Mouse (Mus musculus) neutrophil, adult 5-6 weeks (primary cell): ENCODE results near the gene Hspa1b. TPM values are rescaled to one million over a fixed set of nuclear protein-coding genes. Genes with fewer than 3 reads are reported as not detected.
A peak's percentile ranks its signal among the peaks of the same experiment; 100 is the strongest.
"Not testable (repeated sequence)": the region's sequence is repeated elsewhere in the genome, so short reads cannot be mapped to it uniquely, and the experiment has no call there.

Experiments used
- ATAC-seq: fragments of 151-379, 151-347 bp; 2 replicates; pipeline ENCODE4 v1.8.0; 2017; ENCODE audit warnings: mild to moderate bottlenecking, moderate TSS enrichment; ENCODE audit not compliant: insufficient number of reproducible peaks, poor library complexity, low FRiP score, severe bottlenecking; ENCODE audit errors: extremely low read depth
- total RNA-seq: library from RNA; stranded (forward); fragments of 200-1000 nt; gene quantifications from 2 replicates; pipeline ENCODE4 v1.2.3, GENCODE M21; 2017

The Hspa1b gene
- total RNA-seq, 1 experiment from 2014 or later, result 5.9 TPM

DNA sequence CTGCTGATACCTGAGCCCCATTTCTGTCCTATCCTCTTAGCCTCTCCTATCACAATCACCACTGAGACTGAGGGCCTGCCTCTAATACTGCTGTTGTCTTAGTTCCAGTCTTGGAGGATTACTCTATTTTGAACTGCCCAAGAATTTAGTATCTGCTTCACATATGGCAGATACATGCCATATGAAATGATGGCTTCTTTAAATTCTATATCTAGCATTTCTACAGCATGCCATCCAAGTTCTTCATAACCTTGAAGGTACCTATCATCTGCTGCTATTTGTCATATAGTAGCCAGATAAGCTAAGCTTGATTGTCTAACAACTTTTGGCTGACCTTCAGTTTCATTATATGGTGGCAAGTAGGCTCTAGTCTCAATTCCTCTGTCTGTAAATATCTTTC, 35.7 kb upstream of the Hspa1b start:
- no peak for ATAC-seq

DNA sequence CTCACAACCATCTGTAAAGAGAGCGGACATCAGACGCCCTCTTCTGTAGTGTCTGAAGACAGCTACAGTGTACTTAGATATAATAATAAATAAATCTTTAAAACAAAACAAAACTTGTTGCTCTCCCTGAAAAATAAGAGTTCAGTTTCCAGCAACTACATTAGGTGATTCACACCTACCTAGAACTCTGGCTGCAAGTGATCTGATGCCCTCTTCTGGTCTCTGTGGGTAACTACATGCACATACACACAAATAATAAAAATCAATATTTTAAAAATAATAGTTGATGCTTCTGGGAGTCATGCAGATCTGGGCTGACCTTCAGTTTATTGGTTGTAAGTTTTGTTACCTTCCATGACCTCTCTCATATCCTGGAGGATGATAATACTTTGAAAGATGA, 25.2 kb upstream of the Hspa1b start:
- ATAC-seq, result peak; percentile 61

DNA sequence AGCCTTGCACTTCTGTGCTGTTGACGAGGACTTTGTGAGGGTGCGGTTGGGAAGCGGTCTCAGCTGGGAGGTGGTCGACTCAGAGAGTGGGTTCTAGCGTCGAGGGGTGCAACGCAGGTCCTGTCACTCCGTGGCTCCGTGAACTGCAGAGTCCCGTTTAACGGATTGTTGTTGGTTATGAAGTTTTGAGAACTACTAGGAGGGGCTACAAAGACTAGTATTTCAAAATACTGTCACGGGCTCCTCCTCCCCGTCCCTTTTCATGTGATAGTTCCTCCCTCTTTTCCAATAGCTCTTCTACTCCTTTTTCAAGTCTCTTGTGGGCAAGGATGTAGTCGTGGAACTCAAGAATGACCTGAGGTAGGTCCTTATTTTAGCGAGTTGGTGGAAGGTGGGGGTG, 23.3 kb upstream of the Hspa1b start:
- no peak for ATAC-seq

DNA sequence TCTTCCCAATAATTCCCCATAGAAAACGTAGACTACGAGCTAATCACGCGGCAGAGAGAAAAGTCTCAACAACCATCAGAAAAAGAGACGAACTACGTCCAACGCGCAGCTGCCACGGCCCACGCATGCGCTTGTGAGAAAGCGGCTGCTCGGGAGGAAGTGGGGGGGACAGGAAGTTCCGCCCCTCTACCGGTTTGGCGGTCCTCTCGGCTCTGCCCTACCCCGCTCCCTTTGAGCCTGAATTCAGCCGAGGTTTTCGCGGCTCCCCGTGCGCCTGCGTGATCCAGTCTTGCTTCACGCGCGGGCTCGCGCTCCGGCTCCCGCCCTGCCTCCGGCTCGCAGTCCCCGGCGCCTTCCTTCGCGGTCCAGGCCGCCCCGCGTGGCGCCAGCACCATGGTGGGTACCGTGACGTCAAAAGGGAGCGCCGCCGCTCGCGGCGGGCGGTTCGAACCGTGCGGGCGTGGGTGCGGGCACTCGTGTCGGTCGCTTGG, 22.7 kb upstream of the Hspa1b start, which contains the start of gene Lsm2:
Gene Lsm2 (plus strand): TSS at position 173 of the 491 bp plus-strand sequence.
- ATAC-seq, result peak; percentile 84

DNA sequence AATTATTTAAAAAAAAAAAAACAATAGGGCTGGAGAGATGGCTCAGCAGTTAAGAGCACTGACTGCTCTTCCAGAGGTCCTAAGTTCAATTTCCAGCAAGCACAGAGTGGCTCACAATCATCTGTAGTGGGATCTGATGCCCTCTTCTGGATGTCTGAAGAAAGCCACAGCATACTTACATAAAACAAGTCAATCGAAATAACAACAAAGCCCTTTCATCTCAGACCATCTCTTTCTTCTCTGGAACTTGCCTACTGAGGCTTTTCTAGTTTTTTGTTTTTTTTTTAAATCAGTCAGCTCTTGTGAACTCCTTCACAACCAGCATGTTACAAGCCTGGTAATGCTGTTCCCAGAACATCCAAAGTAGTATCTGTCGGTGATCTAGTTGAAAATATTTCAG, 21.6 kb upstream of the Hspa1b start:
- ATAC-seq, result no peak

DNA sequence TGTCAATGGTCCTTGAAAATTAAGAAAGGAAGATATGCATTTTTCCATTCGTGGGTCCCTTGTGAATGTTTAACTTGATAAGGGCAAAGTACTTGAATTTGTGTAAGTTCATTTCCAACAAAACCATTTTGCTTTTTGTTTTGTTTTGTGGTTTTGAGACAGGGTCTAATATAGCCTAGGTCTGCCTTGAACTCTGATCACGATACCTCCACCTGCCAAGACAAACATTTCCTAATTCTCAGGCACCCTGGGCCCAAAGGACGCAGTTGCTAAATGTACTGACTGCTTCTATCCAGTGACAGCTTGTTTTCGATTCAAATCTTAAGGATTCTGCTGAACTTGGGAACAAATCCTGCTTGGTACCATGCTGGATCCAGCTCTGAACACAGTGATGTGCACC, 20.6 kb upstream of the Hspa1b start:
- no peak for ATAC-seq

DNA sequence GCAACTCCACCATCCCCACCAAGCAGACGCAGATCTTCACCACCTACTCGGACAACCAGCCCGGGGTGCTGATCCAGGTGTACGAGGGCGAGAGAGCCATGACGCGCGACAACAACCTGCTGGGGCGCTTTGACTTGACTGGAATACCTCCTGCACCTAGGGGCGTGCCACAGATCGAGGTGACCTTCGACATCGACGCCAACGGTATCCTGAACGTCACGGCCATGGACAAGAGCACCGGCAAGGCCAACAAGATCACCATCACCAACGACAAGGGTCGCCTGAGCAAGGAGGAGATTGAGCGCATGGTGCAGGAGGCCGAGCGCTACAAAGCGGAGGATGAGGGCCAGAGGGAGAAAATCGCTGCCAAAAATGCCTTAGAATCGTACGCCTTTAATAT, 19.2 kb upstream of the Hspa1b start:
- ATAC-seq, result no peak

DNA sequence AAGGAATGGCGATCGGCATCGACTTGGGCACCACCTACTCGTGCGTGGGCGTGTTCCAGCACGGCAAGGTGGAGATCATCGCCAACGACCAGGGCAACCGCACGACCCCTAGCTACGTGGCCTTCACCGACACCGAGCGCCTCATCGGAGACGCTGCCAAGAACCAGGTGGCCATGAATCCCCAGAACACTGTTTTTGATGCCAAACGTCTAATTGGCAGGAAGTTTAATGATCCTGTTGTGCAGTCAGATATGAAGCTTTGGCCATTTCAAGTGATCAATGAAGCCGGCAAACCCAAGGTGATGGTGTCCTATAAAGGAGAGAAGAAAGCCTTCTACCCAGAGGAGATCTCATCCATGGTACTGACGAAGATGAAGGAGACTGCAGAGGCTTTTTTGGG, 18.0 kb upstream of the Hspa1b start:
- ATAC-seq, result no peak

DNA sequence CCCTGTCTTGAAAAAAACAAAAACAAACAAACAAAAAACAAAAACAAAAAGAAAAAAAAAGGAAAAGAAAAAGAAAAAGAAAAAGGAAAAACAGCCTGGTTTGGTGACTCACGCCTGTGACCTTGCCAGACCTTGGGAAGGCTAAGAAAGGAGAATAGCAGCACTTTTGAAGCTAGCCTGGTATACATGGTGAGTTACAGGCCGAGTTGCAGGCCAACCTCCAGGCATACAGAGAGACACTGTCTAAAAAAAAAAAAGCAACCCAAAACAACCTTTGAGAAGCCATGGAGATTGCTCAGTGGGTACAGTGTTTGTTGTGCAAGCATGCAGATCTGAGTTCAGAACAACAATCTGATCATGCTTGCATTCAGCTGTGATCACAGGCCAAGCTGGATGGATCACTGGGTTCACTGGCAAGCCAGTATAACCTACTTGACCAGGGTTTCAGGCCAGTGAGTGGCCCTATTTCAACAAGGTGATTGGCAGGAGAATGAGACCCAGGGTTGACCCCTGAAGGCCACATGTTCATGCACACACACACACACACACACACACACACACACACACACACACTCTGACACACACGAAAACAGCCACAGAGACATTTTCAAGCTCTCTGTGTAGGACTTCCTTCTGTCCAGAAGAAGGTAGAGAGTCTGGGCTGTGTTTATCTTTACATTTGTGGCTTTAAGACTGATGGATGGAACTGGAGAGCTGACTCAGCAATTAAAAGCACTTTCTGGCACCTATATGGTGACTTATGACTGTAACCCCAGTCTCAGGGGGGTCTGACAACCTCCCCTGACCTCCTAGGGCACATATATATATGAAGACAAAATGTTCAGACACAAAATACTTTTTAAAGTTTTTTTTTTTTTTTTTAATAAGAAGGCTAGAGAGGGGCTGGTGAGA, 16.8 kb upstream of the Hspa1b start:
- ATAC-seq, result no peak

DNA sequence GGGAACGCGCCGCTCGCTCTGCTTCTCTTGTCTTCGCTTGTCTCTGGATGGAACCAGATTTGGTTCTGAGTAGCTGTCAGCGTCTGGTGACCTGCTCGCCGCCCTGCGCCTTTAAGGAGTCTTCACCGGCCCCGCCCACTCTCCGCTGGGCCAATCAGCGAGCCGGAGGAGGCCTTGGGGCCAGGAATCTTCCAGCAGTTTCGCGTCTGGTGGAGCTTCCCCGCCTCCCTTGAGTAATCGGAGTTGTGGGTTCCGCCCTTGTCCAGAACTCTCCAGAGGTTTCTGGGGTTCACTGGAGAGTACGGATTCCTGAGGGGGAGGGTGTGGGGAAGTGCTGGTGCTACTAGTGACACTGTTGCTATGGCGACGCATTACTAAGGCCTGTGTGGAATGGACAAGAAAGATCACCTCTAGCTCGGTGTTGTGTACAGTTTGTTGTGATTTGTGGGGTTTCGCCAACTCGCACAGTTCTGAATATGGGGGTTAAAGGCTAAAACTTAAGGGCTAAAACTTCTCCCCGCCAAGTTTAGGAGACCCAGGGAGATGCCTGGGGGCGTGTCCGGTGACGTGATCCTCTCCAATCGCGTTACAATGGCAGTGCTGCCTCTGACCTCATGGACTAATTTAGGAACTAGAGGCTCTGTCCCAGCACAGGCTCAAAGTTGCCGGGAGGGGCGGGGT, 13.2 kb upstream of the Hspa1b start, which contains the start of the genes Hspa1a and Hspa1l:
Gene Hspa1a (minus strand): TSS at position 88 of the 681 bp plus-strand sequence.
Gene Hspa1l (plus strand): TSS at position 635 of the 681 bp plus-strand sequence.
- peak; percentile 86 for ATAC-seq

DNA sequence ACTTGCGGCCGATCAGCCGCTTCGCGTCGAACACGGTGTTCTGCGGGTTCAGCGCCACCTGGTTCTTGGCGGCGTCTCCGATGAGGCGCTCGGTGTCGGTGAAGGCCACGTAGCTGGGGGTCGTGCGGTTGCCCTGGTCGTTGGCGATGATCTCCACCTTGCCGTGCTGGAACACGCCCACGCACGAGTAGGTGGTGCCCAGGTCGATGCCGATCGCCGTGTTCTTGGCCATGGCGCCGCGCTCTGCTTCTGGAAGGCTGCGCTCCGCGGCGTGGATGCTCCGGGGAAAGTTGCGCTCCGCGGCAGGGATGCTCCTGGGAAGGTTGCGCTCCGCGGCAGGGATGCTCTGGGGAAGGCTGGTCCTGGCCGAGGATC, 12.6 kb upstream of the Hspa1b start:
- not testable (repeated sequence) for ATAC-seq

DNA sequence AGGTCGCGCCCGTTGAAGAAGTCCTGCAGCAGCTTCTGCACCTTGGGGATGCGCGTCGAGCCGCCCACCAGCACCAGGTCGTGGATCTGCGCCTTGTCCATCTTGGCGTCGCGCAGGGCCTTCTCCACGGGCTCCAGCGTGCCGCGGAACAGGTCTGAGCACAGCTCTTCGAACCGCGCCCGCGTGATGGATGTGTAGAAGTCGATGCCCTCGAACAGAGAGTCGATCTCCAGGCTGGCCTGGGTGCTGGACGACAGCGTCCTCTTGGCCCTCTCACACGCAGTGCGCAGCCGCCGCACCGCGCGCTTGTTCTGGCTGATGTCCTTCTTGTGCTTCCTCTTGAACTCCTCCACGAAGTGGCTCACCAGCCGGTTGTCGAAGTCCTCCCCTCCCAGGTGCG, 11.8 kb upstream of the Hspa1b start:
- ATAC-seq, result not testable (repeated sequence)

DNA sequence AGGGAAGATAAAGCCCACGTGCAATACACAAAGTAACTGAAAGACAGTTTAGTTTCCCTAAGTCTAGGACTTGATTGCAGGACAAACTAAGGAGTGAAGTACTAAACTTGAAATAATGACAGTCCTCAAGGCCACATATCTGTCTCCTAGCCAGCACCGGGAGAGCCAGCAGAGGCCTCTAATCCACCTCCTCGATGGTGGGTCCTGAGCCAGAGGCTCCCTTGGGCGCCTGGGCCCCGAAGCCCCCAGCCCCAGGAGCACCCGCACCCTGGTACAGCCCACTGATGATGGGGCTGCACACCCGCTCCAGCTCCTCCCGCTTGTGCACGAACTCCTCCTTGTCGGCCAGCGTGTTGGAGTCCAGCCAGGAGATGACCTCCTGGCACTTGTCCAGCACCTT, 10.8 kb upstream of the Hspa1b start, which contains the start of gene Gm20481:
Gene Gm20481 (plus strand): TSS at position 91 of the 400 bp plus-strand sequence.
- ATAC-seq, result not testable (repeated sequence)

DNA sequence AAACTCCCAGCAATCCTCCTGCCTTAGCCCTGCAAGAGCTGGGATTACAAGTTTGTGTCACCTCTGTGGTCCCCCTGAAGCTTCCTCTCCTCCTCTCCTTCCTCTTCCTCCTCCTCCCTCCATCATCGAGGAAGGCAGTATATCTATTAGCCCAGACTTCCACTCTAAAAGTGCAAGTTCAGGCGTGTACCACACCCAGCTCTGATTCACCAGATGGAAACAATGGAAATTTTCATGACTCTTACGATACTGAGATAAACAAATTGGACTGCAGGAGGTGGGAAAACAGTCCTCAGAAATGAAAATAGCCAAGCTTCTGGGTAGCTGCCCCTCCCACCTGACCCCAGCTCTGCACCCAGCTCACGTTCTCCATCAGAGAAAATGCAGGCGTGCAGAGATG, 6.6 kb upstream of the Hspa1b start:
- no peak for ATAC-seq

DNA sequence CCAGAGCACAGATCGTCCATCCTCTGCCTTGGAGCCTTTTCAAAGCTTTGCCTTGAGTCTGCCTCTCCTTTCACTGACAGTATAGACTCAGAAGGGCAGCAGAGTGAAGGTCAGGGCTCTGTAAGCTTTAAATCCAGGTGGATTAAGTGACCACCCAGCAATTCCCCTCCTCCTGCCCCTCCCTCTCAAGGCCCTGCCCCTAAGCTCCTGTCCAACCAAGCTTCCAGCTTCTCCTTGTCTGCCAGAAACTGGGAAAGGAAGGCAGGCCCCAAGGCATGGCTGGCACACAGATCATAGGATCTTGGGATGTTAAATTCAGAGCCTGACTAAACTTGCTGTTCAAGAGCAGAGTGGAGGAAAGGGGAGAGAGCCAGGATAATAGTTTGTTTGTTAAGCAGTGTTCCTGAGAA, 5.6 kb upstream of the Hspa1b start:
- no peak for ATAC-seq

DNA sequence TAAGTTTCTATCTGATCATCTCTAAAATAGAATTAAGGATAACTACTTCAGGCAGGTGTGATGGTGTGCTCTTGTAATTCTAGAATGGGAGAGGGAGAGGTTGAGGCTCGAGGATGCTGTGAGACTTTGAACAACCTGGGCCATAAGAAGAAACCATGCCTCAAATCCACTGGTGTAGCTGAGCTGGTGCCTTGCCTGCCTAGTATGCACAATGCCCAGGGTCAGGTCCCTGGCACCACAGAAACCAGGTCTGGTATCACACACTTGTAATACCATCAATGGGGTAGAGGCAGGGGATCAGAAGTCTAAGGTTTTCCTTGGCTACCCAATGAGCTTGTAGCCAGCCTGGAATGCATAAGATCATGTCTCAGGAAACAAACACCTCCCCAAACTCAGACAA, 3.8 kb upstream of the Hspa1b start:
- ATAC-seq, result no peak

DNA sequence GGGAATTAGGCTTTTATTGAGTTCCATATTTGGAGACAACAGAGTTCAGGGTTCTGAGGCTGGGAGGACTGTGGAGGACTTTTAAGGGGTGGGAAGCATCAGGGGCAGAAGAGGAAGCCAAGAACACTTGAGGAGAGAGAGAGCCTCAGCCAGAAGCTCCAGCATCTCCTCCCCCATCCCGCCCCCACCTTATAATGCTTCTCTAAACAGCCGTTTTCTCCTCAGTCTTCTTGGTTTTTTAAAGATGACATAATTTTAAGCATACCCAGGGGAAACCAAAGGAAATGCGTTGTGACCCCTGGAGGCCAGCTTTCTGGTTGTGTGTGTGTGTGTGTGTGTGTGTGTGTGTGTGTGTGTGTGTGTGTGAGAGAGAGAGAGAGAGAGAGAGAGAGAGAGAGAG, 3.1 kb upstream of the Hspa1b start:
- no peak for ATAC-seq

DNA sequence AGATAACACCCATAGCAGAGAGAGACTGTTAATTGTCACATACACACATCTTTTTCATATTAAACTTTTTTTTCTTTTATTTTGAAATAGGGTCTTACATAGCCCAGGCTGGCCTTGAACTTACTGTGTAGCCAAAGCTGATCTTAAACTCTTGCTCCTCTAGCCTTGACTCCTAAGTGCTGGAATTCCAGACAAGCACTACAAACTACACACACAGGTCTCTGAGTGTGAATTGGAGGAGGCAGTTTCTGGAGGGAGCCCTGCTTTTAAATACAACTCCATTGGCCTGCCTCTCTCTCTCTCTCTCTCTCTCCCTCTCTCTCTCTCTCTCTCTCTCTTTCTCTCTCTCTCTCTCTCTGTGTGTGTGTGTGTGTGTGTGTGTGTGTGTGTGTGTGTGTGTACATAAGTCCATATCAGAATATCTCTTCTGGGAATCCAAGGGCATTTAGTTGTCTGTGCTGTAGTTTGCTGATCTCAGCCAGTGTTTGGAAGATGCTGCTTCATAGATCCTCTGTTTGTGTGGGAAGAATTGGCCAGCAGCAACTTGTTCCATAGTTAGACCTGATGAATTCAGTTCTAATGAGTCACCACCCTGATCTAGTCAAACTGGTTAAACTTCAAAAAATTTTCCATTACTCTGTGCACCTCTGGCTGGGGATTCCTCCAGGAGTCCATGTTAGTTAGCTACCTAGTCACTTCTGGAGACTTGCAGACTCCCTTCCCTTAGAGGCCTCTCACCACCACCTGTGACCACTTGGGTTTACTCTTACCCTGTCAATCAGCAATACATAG, 1.9 kb upstream of the Hspa1b start:
- ATAC-seq, result no peak

DNA sequence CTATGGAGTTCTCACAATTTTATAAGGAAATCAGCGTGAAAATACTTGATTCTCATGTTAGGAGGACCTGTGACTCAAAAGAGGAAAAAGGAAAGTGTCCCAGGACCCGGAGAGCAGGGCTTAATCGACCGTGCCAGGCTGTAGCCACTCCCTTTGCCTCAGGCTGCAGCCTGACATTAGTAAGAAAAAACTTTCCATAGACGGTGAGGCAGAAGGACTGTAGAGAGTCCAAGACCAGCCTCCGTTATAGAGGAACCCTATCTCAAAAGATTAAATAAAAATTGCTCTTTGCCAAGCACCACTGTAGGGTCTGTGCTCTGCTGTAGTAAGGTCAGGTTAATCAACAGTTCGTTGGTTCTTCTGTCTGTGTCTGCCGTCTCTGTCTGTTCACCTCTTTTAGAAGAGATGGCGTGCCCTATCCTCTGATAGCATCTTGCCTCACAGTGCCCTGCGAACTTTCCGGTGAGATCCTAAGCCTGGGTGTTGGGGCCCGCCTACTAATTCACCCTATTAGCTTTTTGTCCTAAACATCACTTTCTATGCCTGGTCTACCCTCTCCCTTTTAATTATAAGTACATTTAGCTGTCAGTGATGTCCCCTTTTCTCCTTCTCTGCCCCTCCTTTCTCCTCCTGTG, 960 bp upstream of the Hspa1b start:
- no peak for ATAC-seq
